Mouse (Mus musculus) frontal cortex, postnatal 10 days (tissue): ENCODE results near the gene Morn5.

Experiments used
- DNase-seq, 2 experiments: peaks; one replicate each; pipeline ENCODE4 v3.0.0; 2022; ENCODE audit warnings: low spot score in 2 of 2, mixed read lengths in 1 of 2

Gene Morn5

GRCm38 (mm10) chr2:36048748-36049566 lies at the start of gene Morn5, which contains the start of gene Ndufa8:
TSS of gene Morn5 (plus strand) at chr2:36049458.
TSS of gene Ndufa8 (minus strand) at chr2:36049406.
- peak; percentile 95 to 98 for DNase-seq

GRCm38 (mm10) chr2:36000390-36000789 lies 48.9 kb upstream of the Morn5 start:
- DNase-seq = no peak

- no peak for DNase-seq
Observed at GRCm38 (mm10) chr2:36002188-36002587, 47.1 kb upstream of the Morn5 start.

- no peak for DNase-seq
Observed at GRCm38 (mm10) chr2:36008071-36008470, 41.2 kb upstream of the Morn5 start.

GRCm38 (mm10) chr2:36009386-36009785 lies 39.9 kb upstream of the Morn5 start:
- DNase-seq = peak in 1 of 2 experiments; percentile 70

- DNase-seq = no peak
Observed at GRCm38 (mm10) chr2:36010579-36010978, 38.7 kb upstream of the Morn5 start.

GRCm38 (mm10) chr2:36011331-36011825 lies 37.9 kb upstream of the Morn5 start:
- peak in 1 of 2 experiments; percentile 39 for DNase-seq

GRCm38 (mm10) chr2:36013010-36013409 lies 36.2 kb upstream of the Morn5 start:
- DNase-seq = no peak

- DNase-seq = peak; percentile 65 to 84
Observed at GRCm38 (mm10) chr2:36021385-36022159, 27.7 kb upstream of the Morn5 start.

- DNase-seq = no peak
Observed at GRCm38 (mm10) chr2:36023291-36023690, 26.0 kb upstream of the Morn5 start.

GRCm38 (mm10) chr2:36032884-36033283 lies 16.4 kb upstream of the Morn5 start:
- no peak for DNase-seq

- DNase-seq = no peak
Observed at GRCm38 (mm10) chr2:36033966-36034365, 15.3 kb upstream of the Morn5 start.

- DNase-seq = no peak
Observed at GRCm38 (mm10) chr2:36034898-36035297, 14.4 kb upstream of the Morn5 start.

GRCm38 (mm10) chr2:36035413-36036081 lies 13.7 kb upstream of the Morn5 start:
- no peak for DNase-seq

- no peak for DNase-seq
Observed at GRCm38 (mm10) chr2:36039297-36039985, 9.8 kb upstream of the Morn5 start.

- no peak for DNase-seq
Observed at GRCm38 (mm10) chr2:36040872-36041271, 8.4 kb upstream of the Morn5 start.

GRCm38 (mm10) chr2:36048164-36048563 lies 1.1 kb upstream of the Morn5 start:
- no peak for DNase-seq

- no peak for DNase-seq
Observed at GRCm38 (mm10) chr2:36049567-36049954, 303 bp downstream of the Morn5 start.

GRCm38 (mm10) chr2:36053249-36053648 lies 4.0 kb downstream of the Morn5 start:
- DNase-seq = no peak

- no peak for DNase-seq
Observed at GRCm38 (mm10) chr2:36056248-36056647, 7.0 kb downstream of the Morn5 start.

- DNase-seq = no peak
Observed at GRCm38 (mm10) chr2:36061409-36061808, 12.2 kb downstream of the Morn5 start.
